Mouse (Mus musculus) hindbrain, embryonic 13.5 days (tissue): ENCODE data around the gene Abcg8. TPM values are rescaled to one million over a fixed set of nuclear protein-coding genes. Genes with fewer than 3 reads are reported as not detected.
A peak's percentile ranks its signal among the peaks of the same experiment; 100 is the strongest.

ENCODE experiments used
- ATAC-seq: fragments of 200-750 bp; cut with Nextera tagmentation; 2 replicates; pipeline ENCODE4 v1.8.0; 2017; ENCODE audit warnings: moderate TSS enrichment; ENCODE audit not compliant: low FRiP score
- H3K27ac ChIP-seq: fragments of 300-500 bp; sonication (generic); 2 replicates; pipeline ENCODE4 v1.5.1; 2015; ENCODE audit warnings: inconsistent platforms, mild to moderate bottlenecking, moderate library complexity
- H3K27me3 ChIP-seq: fragments of 300-500 bp; sonication (generic); 2 replicates; pipeline ENCODE4 v1.6.1; 2015; ENCODE audit warnings: mild to moderate bottlenecking, inconsistent platforms
- H3K36me3 ChIP-seq: fragments of 300-500 bp; sonication (generic); 2 replicates; pipeline ENCODE4 v1.6.1; 2015; ENCODE audit warnings: mild to moderate bottlenecking, inconsistent platforms
- H3K4me1 ChIP-seq: fragments of 300-500 bp; sonication (generic); replicated peaks from 2 replicates; pipeline ENCODE4 v1.6.1; 2015; ENCODE audit warnings: inconsistent platforms
- H3K4me2 ChIP-seq: fragments of 300-500 bp; sonication (generic); 2 replicates; pipeline ENCODE4 v1.6.1; 2015; ENCODE audit warnings: inconsistent platforms, mild to moderate bottlenecking, moderate library complexity
- H3K4me3 ChIP-seq: fragments of 300-500 bp; sonication (generic); 2 replicates; pipeline ENCODE4 v1.5.1; 2015; ENCODE audit warnings: mild to moderate bottlenecking, inconsistent platforms
- H3K9ac ChIP-seq: fragments of 300-500 bp; sonication (generic); 2 replicates; pipeline ENCODE4 v1.6.1; 2015; ENCODE audit warnings: mild to moderate bottlenecking, inconsistent platforms
- H3K9me3 ChIP-seq: fragments of 300-500 bp; sonication (generic); 2 replicates; pipeline ENCODE4 v1.6.1; 2016; ENCODE audit warnings: inconsistent platforms
- WGBS: fragments of 180-500 bp; shearing (Covaris S2); methylation state at CpG from one replicate; pipeline ENCODE4 v1.1.7; 2015; 5-methylcytosine and 5-hydroxymethylcytosine counted together
- polyA plus RNA-seq: library from polyadenylated mRNA; unstranded; fragments of >200 nt; fragmentation: Nextera tagmentation; extraction: Ambion mirVana; gene quantifications from 2 replicates; pipeline ENCODE4 v1.2.1, GENCODE M21; 2015

The Abcg8 gene
- polyA plus RNA-seq, 1 experiment from 2014 or later, result 0.19 TPM

- Histone ChIP-seq H3K27ac (peak overlapping the region; percentile 76), H3K9me3 (no peaks in the 10 kb centered on the region), H3K27me3 (no peaks in the 10 kb centered on the region), H3K36me3 (peaks cover 3% of the 10 kb centered on the region; the same call in 1 of the 2 replicates), H3K9ac (no peak overlapping the region), H3K4me3 (no peak overlapping the region), H3K4me2 (no peak overlapping the region), H3K4me1 (peaks cover 57% of the 10 kb centered on the region)
- WGBS, result 88% methylated on average over 9 of the region's 9 CpGs
- ATAC-seq, result no peak
Measured at GRCm38 (mm10) chr17:84748152-84748682, 72.1 kb downstream of the Abcg8 start.

- peaks cover 59% of the 10 kb centered on the region for H3K4me1 ChIP-seq
- WGBS, result 41% methylated on average over 8 of the region's 8 CpGs
- H3K9ac ChIP-seq, result no peak overlapping the region
- H3K27me3 ChIP-seq, result no peaks in the 10 kb centered on the region
- H3K9me3 ChIP-seq, result no peaks in the 10 kb centered on the region
- H3K36me3 ChIP-seq, result peaks cover 3% of the 10 kb centered on the region; the same call in 1 of the 2 replicates
- ATAC-seq, result peak; percentile 68; the same call in 1 of the 2 replicates
- H3K4me2 ChIP-seq, result no peak overlapping the region
- no peak overlapping the region for H3K4me3 ChIP-seq
- peak overlapping the region; percentile 76 for H3K27ac ChIP-seq
Measured at GRCm38 (mm10) chr17:84749297-84749696, 73.2 kb downstream of the Abcg8 start.

Other genes starting within 250 kb of the Abcg8 start
- gene Thada, start 210.1 kb upstream of the Abcg8 start, polyA plus RNA-seq, result 6.1 and 8.5 TPM in 2 replicates
- gene Plekhh2, start 164.4 kb upstream of the Abcg8 start, polyA plus RNA-seq, result 1.9 and 2.1 TPM in 2 replicates
- 33.2 and 36.9 TPM in 2 replicates for gene Dync2li1, start 49.8 kb upstream of the Abcg8 start, polyA plus RNA-seq
- gene Abcg5, start 6.7 kb downstream of the Abcg8 start, polyA plus RNA-seq, result 3.2 and 7.7 TPM in 2 replicates
- gene Lrpprc, start 114.5 kb downstream of the Abcg8 start, polyA plus RNA-seq, result 42.0 and 43.1 TPM in 2 replicates